Mouse (Mus musculus): ENCODE data around the gene Ttll8. TPM values are rescaled to one million over a fixed set of nuclear protein-coding genes. Genes with fewer than 3 reads are reported as not detected.

The Ttll8 gene
- total RNA-seq (2015) (not detected in 2 replicates), total RNA-seq (2017) (not detected in 2 replicates)

DNA sequence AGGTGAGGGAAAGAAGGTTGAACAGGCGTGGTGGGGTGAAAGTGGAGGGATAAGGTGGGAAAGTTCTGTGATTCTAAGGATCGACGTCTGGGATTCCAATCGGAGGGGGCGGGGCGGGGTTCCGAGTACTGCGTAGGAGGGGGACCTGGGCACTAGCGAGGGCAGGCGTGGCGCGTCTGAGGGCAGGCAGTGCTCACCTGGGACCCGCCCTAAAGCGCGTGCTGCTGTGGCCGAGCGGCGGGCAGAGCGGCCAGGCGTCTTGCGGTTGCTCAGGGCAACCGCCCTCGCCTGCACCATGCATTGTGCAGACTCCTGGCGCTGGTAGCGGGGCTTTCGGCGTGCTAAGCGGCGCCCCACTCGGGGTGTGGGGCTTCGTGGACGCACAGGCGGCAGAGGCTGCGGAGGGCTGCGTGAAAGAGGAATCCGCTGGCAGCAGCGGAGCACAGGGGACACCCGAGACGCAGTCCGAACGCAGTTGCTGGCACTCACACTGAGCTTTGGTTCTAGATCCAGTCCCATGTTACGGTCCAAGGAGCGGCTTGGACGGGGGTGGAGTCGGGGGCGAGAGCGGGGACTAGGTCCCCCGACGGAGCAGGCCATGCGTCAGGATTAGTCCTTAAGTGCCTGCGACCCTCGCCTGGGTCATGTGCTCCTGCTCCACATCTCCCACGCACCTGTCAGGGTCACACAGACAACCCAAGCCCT lies at the start of gene Ttll8:
Ttll8 (minus strand) TSS at position 51 of the 705 bp plus-strand sequence.
- no peak for ATAC-seq (ENCODE audit: poor library complexity, severe bottlenecking)

- ATAC-seq (ENCODE audit: poor library complexity, severe bottlenecking): no peak
Observed at GRCm38 (mm10) chr15:89001245-89001644, 47.0 kb upstream of the Ttll8 start.

- no peak for ATAC-seq (ENCODE audit: poor library complexity, severe bottlenecking)
Observed at GRCm38 (mm10) chr15:89000367-89000766, 46.1 kb upstream of the Ttll8 start.

DNA sequence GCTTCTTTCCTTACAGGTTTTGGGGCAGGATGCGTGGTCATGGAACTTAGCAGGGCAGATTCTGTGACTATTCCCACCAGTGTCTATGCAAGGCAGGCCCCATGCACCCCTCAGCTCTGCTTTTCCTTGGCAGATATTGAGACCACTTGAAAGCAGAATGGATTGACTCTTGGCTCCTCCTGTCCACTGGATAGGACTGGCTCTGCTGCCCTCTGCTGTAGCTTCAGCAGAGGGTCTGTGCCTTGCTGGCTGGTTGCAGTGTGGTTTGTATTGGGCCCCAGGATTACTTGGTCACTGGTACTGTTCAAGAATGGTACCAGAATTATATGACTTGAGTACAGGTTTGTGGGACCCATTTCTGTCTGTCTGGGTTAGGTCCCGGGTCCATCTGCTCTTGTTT lies 44.9 kb upstream of the Ttll8 start:
- ATAC-seq (ENCODE audit: poor library complexity, severe bottlenecking): no peak

- ATAC-seq (ENCODE audit: poor library complexity, severe bottlenecking): no peak
Observed at GRCm38 (mm10) chr15:88998636-88999035, 44.4 kb upstream of the Ttll8 start.

GRCm38 (mm10) chr15:88989236-88989635 lies 35.0 kb upstream of the Ttll8 start:
- ATAC-seq (ENCODE audit: poor library complexity, severe bottlenecking): no peak

DNA sequence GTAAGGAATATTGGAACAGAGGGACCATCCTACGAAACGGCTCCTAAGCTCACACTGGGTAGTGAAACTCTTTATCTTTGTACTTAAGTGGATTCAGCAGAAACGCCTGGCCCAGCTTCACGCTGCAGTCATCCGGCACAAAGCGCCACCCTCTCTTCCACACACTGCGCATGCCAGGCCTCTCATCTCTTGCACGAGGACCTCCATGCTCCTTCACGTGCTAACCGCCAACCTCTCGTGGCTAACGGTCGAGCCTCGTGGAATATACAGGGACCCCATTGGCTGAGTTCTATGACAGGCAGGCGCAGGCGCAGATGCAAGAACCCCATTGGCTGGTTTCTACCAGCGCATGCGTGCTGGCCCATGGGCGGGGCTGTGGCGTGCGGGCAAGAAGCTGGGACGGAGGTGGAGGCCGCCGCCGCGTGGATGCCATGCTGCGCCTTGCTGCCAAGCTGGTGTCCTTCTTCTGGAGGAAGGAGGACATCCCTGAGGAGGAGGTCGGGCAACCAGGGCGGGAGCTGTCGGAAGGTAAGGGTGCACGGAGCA lies 28.4 kb upstream of the Ttll8 start, which contains the start of gene Mov10l1:
Mov10l1 (plus strand) TSS at position 376 of the 546 bp plus-strand sequence.
- no peak for ATAC-seq (ENCODE audit: poor library complexity, severe bottlenecking)

GRCm38 (mm10) chr15:88979138-88979446 lies 24.9 kb upstream of the Ttll8 start:
- no peak for ATAC-seq (ENCODE audit: poor library complexity, severe bottlenecking)

DNA sequence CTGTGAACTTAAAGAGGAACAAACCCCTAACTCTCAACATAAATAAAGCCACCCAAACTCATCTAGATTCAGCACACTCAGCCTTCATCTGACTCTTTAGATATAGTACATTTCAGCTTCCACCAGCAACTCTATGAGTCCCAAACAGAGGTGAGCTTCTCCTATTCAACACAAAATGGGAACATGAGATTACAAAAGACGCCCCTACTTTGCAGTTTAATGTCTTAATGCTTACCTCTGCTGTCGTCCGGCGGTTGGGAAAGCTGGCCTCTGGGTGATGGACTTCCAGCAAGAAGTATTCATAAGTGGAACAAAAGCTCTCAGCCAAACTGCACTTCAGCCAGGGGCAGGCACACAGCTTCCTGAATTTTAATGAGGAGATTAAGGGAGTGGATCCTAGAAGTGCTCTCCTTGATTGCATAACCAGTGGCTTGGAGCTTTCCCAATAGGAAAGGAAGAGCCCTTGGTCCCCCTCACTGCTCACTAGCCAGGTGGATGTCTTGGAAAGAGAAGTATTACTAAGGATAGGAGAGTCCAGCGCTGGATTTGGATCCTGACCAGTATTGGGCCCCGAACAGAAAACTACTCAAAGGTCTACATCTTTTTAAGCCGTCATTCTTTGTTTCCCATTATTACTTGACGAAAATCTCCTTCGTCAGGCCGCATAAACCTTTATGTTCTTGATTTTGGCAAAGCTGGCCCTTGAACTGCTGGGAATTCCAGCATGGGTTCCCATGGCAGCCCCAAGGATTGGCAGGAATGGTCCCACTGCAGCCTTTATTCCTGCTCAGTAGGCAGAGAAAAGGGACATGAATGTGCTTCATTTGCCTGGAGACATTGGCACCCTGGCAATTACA lies 24.3 kb upstream of the Ttll8 start, which contains the start of gene Mlc1:
Mlc1 (minus strand) TSS at position 727 of the 857 bp plus-strand sequence.
- ATAC-seq (ENCODE audit: poor library complexity, severe bottlenecking): no peak

DNA sequence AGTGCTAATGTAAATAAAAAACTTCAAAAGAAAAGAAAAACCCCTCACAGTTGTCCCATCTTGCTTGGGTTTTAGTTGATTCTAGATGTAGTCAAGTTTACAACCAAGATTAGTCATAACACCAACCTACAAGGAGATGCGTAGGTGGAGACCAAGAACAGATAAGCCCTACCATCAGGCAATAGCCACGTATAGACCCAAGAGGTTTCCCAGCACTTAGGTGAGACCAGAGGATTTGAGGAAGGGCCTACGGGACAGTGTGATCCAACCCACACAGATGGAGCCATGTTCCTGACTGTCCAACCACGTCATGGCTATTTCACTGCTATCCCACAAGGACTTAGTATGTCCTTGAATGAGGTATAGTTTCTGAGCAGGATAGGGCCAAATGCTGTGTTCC lies 18.1 kb upstream of the Ttll8 start:
- no peak for ATAC-seq (ENCODE audit: poor library complexity, severe bottlenecking)

DNA sequence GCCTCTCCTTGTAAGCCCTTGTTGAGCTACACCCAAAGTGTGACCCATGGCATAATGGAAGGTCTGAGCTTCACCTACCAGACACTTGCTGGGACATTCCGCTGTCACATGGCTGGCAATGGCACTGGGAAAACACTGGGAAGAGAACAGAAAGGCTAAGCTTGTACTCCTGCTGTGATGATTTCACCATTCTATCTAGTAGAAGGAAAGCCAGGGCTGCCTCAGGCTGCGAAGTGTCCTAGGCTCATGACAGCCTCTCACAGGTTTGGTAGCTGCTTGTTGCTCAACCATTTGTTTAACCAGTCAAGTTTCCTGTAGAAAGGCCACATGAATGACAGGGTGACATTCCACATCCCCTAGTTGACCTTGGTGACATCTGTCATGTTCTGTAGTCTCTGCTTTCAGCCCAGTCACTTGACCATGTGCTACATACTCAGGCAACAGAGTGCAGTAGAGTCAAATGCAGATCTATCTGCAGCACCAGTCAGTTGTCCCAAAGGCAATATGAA lies 9.9 kb upstream of the Ttll8 start:
- ATAC-seq (ENCODE audit: poor library complexity, severe bottlenecking): no peak

- ATAC-seq (ENCODE audit: poor library complexity, severe bottlenecking): no peak
Observed at GRCm38 (mm10) chr15:88957522-88957921, 3.3 kb upstream of the Ttll8 start.

GRCm38 (mm10) chr15:88955342-88955741 lies 1.1 kb upstream of the Ttll8 start:
- ATAC-seq (ENCODE audit: poor library complexity, severe bottlenecking): no peak

DNA sequence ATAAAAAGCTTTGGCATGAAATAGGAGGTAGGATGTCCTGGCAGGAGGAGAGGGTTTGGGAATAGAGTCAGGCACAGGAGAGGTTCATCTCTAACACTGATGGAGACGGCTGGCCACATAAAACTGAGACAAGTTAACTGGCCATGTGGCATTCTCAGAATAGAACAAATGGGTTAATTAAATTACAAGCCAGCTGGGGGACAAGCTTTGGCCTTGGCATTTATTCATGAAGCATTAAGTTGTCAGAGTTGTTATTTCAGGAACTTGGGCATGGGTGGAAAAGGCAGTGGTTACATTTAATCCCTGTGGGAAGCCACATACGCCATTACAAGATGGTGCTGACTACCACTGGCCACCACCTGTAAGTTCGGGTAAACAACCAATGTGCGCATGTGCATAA lies 3.0 kb downstream of the Ttll8 start:
- ATAC-seq (ENCODE audit: poor library complexity, severe bottlenecking): no peak

DNA sequence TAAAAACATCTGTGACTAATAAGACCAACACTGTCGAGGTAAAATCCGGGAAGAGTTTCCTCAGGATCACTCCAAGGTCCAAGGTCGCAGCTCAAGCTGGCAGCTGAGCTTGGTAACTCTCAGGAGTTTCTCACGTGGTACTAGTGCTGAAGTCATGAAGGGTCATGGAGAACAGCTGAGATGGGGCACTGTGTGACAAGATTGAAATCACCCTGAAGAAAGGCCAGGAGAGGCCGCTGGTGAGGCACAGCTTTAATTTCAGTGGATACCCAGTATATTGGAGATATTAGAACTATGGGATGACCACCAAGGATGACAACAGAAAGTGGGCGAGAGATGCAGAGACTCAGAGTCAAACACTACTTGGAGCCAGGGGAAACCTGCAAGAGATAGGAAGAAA lies 7.4 kb downstream of the Ttll8 start:
- no peak for ATAC-seq (ENCODE audit: poor library complexity, severe bottlenecking)

- ATAC-seq (ENCODE audit: poor library complexity, severe bottlenecking): no peak
Observed at GRCm38 (mm10) chr15:88943896-88944551, 10.2 kb downstream of the Ttll8 start.

DNA sequence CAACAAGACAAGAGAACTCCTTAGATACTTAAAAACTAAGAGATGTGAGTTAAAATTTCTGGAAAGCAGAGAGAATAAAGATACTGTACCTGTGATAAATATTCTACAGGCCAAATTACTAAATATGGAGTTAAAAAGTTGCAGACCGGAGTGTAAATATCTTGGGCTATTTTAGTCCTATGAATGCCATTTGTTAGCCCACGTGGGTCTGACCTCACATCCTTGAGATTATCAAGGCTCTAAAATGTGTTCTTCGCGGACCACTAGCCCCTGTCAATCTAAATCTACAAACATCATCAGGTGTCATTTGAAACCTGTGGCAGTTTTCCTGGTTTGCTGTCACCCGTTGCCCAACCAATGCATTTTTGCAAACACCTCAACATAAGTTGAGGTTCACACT lies 11.4 kb downstream of the Ttll8 start:
- ATAC-seq (ENCODE audit: poor library complexity, severe bottlenecking): no peak

DNA sequence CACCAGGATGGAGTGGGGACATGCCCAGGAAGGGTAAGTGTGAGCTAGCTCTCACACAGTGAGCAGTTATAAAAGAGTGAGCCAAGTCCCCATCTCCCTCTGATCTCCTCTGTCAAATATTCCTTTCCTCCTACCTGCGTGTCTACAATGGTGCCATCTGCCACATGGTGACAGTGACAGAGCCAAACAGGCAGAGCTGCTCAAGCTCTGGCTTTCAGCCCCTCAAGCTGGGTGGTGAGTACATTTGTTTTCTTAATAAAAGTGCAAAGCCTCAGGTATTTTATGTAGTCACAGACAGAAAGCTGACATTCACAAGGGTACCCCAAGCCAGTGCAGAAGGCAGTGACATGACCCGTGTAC lies 16.9 kb downstream of the Ttll8 start:
- ATAC-seq (ENCODE audit: poor library complexity, severe bottlenecking): no peak

DNA sequence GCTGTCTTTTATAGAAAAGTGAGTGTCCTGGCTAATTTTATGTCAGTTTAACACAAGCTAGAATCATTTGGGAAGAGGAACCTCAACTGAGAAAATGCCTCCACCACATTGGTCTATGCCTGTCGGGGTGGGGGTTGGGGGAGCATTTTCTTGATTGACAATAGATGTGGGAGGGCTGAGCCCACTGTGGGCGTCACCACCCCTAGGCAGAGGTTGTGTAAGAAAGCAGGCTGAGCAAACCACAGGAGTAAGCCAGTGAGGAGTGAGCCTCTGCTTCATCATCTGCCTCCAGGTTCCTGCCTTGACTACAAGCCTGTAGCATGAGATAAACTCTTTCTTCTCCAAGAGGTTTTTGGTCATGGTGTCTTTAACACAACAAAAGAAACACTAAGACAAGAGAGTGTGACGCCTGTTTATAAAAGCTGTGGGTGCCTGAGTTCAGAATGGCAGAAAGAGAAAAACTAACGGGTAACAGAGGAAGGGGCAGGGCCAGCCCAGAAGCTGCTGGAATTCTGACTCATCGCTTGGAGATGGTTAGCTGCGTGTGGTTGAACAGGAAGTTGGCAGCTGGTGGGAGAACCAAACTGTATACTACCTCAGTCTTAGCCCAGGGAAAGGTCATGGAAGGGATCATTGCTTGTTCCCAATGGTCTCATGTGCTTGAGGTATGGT lies 17.5 kb downstream of the Ttll8 start:
- no peak for ATAC-seq (ENCODE audit: poor library complexity, severe bottlenecking)

DNA sequence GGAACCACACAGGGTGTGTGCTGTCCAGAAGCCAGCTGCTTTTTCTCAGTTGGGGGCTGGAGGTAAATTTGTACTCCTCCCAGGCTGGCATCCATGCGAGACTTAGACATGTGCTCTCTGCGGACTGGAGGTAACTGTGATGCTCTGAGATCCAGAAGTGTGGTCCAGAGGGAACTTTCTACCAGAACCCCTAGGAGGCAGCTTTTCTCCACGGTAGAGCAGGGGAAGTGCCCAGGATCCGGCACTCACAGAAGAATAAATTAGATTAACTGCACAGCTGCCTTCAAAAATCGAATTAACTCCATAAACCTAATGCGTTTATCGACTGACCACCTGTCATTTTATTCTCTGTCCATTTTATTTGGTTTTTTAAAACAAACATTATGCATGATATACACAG lies 20.1 kb downstream of the Ttll8 start:
- no peak for ATAC-seq (ENCODE audit: poor library complexity, severe bottlenecking)

- ATAC-seq (ENCODE audit: poor library complexity, severe bottlenecking): no peak
Observed at GRCm38 (mm10) chr15:88932667-88933066, 21.6 kb downstream of the Ttll8 start.

Measured in megakaryocyte, adult 5-6 weeks (primary cell).